Mouse (Mus musculus): ENCODE results near the gene Siah1b. TPM values are rescaled to one million over a fixed set of nuclear protein-coding genes. Genes with fewer than 3 reads are reported as not detected.

Gene Siah1b
- polyA plus RNA-seq, 1 experiment from 2014 or later: 38.1 TPM

DNA sequence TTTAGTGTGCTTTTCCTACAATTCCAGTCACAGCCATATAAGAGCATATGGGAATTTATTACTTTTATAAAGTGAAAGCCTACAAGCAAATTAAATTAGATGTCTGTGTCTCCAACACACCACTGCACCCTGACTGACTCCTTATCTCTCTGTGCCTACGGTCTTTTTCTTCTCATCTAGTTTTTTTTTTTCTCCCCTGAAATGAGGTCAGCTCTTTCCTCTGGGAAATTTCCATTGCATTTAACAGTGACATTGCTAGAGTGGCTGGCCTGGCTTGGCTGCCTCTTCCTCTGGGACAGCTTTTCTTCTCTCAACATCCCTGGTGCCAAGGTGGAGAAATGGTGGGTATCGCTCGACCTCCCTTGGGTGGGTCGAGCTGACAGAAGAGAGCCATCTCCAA is 12.3 kb upstream of the Siah1b start, which contains the start of gene Cltrn:
Gene Cltrn (plus strand): TSS at position 249 of the 400 bp plus-strand sequence.
- no peak within 1 kb of the TSS for H3K4me2 ChIP-seq
- no peak within 1 kb of the TSS for H3K9ac ChIP-seq (replicated peaks)
- 85% methylated on average over 4 of the region's 4 CpGs for WGBS
- H3K36me3 ChIP-seq: no peaks in the 10 kb centered on the region
- H3K27ac ChIP-seq: no peak within 1 kb of the TSS
- no peak within 1 kb of the TSS for H3K4me3 ChIP-seq (replicated peaks)
- peaks cover 39% of the 10 kb centered on the region for H3K27me3 ChIP-seq
- no peak for ATAC-seq (ENCODE audit: insufficient number of reproducible peaks, insufficient read depth, low FRiP score, low TSS enrichment, low read depth)
- H3K4me1 ChIP-seq (replicated peaks): no peaks in the 10 kb centered on the region
- H3K9me3 ChIP-seq: no peaks in the 10 kb centered on the region

DNA sequence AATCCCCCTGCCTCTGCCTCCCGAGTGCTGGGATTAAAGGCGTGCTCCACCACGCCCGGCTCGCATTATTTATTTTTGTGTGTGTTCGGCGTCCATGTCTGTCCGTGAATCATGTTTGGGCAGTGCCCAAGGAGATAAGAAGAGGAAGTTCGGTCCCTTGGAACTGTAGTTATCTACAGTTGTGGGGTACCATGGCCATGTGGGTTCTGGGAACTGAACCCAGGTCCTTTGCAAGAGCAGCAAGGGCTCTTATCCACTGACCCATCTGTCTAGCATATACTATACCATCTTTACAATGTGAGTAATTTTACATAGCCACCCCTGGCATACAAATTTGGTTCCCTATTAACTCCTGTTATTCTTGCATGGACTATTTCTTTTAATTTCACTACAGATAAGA is 5.7 kb upstream of the Siah1b start:
- Histone ChIP-seq H3K4me3 (replicated peaks) (no peak overlapping the region), H3K4me2 (no peak overlapping the region), H3K9ac (replicated peaks) (no peak overlapping the region), H3K27me3 (peaks cover 9% of the 10 kb centered on the region), H3K9me3 (no peaks in the 10 kb centered on the region), H3K36me3 (no peaks in the 10 kb centered on the region), H3K27ac (no peak overlapping the region), H3K4me1 (replicated peaks) (no peaks in the 10 kb centered on the region)
- WGBS: 90% methylated on average over 9 of the region's 9 CpGs
- ATAC-seq (ENCODE audit: insufficient number of reproducible peaks, insufficient read depth, low FRiP score, low TSS enrichment, low read depth): no peak

DNA sequence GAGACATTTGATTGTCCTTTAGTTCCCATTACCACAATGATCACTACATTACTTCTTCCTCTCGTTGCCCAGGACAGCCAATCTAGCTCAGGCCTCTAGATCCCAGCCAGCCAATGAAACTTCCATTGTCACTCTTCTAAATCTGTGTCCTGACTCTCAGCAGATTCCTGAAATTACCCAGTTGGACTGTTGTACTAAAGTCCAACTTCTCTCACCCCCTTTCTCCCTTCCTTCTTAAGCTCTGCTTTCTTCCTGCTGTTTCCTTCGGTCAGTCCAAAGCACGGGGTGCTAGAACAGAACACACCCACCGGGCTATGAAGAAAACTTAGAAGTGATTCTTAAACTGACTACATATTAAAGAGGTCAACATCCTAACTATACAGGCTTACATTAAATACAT is 7.3 kb downstream of the Siah1b start:
- WGBS: 91% methylated on average over 4 of the region's 4 CpGs
- ATAC-seq (ENCODE audit: insufficient number of reproducible peaks, insufficient read depth, low FRiP score, low TSS enrichment, low read depth): no peak

DNA sequence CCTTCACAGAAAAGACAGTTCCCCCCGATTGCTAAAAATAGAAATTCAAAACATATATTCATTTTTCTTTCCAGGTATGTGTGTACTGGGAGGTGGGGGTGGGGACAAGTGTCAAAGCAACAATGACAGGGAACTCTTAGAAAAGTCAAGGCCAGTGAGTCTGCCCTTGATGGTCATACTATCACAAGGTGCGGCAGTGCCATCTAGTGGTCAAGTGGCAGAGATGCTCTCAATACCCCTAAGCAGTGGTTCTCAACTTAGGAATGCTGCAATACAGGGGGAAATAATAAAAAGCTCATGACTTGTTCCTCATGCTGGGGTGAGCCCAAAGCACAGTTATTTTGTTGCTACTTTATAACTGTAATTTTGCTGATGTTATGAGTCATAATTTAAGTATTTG is 10.1 kb downstream of the Siah1b start:
- WGBS: 12% methylated on average over 2 of the region's 2 CpGs
- no peak for ATAC-seq (ENCODE audit: insufficient number of reproducible peaks, insufficient read depth, low FRiP score, low TSS enrichment, low read depth)
- no peak overlapping the region for H3K27ac ChIP-seq
- no peaks in the 10 kb centered on the region for H3K9me3 ChIP-seq
- no peak overlapping the region for H3K4me3 ChIP-seq (replicated peaks)
- peaks cover 1% of the 10 kb centered on the region; the same call in 1 of the 2 replicates for H3K36me3 ChIP-seq
- no peaks in the 10 kb centered on the region for H3K4me1 ChIP-seq (replicated peaks)
- H3K9ac ChIP-seq (replicated peaks): no peak overlapping the region
- no peak overlapping the region for H3K4me2 ChIP-seq
- peaks cover 17% of the 10 kb centered on the region for H3K27me3 ChIP-seq

More for the DNA sequence above, 7.3 kb downstream of the Siah1b start:
- Histone ChIP-seq H3K4me3 (replicated peaks) (no peak overlapping the region), H3K4me1 (replicated peaks) (no peaks in the 10 kb centered on the region), H3K9ac (replicated peaks) (no peak overlapping the region), H3K27me3 (no peaks in the 10 kb centered on the region), H3K27ac (no peak overlapping the region), H3K4me2 (no peak overlapping the region), H3K9me3 (no peaks in the 10 kb centered on the region), H3K36me3 (peaks cover 11% of the 10 kb centered on the region)

DNA sequence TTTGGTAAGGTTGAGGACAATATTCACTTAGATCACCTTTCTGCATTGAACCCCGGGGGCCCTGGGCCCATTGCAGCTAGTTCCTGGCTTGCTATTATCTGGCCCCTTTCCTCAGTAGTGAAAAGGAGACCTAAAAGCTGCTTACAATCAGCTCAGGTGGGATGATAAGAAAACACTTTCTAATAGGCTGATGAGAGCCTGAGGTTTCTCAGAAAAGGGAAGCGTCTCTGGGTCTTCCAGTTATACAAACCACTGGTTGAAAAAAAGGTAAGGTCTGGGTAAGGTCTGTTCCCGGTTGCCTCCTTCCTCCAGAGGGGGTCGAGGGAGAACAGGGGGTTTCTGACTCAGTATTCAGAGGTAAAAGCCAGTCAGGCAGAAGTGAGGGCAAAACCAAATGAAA is 17.2 kb downstream of the Siah1b start:
- 77% methylated on average over 4 of the region's 4 CpGs for WGBS
- Histone ChIP-seq H3K36me3 (no peaks in the 10 kb centered on the region), H3K9me3 (no peaks in the 10 kb centered on the region), H3K4me2 (no peak overlapping the region), H3K9ac (replicated peaks) (no peak overlapping the region), H3K27ac (no peak overlapping the region), H3K4me3 (replicated peaks) (no peak overlapping the region), H3K4me1 (replicated peaks) (no peaks in the 10 kb centered on the region), H3K27me3 (peaks cover 47% of the 10 kb centered on the region)
- ATAC-seq (ENCODE audit: insufficient number of reproducible peaks, insufficient read depth, low FRiP score, low TSS enrichment, low read depth): no peak

DNA sequence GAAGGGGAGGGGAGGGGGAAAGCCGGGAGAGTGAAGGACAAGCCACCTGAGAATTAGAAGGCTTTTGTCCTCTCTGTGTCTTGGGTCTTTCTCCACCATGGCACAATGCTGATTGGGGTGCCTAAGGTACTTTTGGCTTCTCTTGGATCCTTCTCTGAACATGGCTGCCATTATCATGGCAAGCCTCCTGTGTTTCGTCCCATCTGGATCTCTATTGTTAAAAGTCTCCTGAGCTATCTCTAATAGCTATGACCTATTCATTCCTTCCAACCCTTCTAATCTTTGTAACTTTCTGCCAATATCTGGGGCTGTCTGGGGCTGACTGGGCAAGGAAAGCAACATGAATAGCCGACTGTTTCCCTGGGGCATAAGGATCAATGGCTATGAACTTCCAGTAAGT is 17.8 kb downstream of the Siah1b start:
- no peak for ATAC-seq (ENCODE audit: insufficient number of reproducible peaks, insufficient read depth, low FRiP score, low TSS enrichment, low read depth)
- H3K27ac ChIP-seq: no peak overlapping the region
- H3K4me3 ChIP-seq (replicated peaks): no peak overlapping the region
- H3K27me3 ChIP-seq: peaks cover 47% of the 10 kb centered on the region
- H3K9me3 ChIP-seq: no peaks in the 10 kb centered on the region
- H3K9ac ChIP-seq (replicated peaks): no peak overlapping the region
- no peaks in the 10 kb centered on the region for H3K4me1 ChIP-seq (replicated peaks)
- no peaks in the 10 kb centered on the region for H3K36me3 ChIP-seq
- no peak overlapping the region for H3K4me2 ChIP-seq
- 84% methylated on average over 3 of the region's 3 CpGs for WGBS

DNA sequence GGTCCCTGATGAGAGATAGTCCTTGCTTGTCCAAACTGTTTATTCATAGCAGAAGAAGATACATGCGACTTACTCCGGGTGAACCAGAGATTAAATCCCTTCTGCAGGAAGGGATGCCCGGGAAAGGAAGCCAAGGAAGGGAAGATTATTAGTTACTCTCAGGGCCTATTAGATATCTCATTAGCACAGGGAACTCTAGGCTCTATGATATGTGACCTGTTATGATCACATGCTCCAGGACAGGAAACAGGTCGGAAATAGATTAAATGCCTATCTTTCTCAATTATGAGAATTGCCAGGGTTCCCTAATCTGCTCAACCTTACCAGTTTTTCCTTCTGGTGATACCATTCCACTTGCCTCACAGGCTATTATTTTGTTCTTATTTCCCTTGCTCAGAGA is 20.6 kb downstream of the Siah1b start:
- Histone ChIP-seq H3K4me1 (replicated peaks) (no peaks in the 10 kb centered on the region), H3K27ac (no peak overlapping the region), H3K27me3 (peaks cover 26% of the 10 kb centered on the region), H3K9me3 (no peaks in the 10 kb centered on the region), H3K4me3 (replicated peaks) (no peak overlapping the region), H3K36me3 (no peaks in the 10 kb centered on the region), H3K9ac (replicated peaks) (no peak overlapping the region), H3K4me2 (no peak overlapping the region)
- WGBS: 85% methylated on average over 4 of the region's 4 CpGs
- ATAC-seq (ENCODE audit: insufficient number of reproducible peaks, insufficient read depth, low FRiP score, low TSS enrichment, low read depth): no peak

DNA sequence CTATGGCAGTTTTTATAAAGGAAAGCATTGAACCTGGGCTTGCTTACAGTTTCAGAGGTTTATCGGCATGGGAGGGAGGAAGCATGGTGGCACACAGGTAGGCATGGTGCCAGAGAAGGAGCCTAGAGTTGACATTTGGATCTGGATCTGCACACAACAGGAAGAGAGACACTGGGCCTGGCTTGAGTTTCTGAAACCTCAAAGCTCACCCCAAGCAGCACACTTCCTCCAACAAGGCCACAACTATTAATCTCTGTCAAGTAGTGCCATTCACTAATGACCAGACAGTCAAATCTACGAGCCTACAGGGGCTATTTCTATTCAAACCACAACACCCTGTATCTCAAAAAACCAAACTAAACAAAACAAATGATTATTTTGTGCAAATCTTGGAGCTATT is 29.6 kb downstream of the Siah1b start:
- 60% methylated on average over 2 of the region's 2 CpGs for WGBS
- no peaks in the 10 kb centered on the region for H3K9me3 ChIP-seq
- no peak overlapping the region for H3K27ac ChIP-seq
- H3K27me3 ChIP-seq: peaks cover 28% of the 10 kb centered on the region
- no peak for ATAC-seq (ENCODE audit: insufficient number of reproducible peaks, insufficient read depth, low FRiP score, low TSS enrichment, low read depth)
- no peaks in the 10 kb centered on the region for H3K36me3 ChIP-seq
- no peaks in the 10 kb centered on the region for H3K4me1 ChIP-seq (replicated peaks)
- H3K4me3 ChIP-seq (replicated peaks): no peak overlapping the region
- no peak overlapping the region for H3K9ac ChIP-seq (replicated peaks)
- H3K4me2 ChIP-seq: no peak overlapping the region

DNA sequence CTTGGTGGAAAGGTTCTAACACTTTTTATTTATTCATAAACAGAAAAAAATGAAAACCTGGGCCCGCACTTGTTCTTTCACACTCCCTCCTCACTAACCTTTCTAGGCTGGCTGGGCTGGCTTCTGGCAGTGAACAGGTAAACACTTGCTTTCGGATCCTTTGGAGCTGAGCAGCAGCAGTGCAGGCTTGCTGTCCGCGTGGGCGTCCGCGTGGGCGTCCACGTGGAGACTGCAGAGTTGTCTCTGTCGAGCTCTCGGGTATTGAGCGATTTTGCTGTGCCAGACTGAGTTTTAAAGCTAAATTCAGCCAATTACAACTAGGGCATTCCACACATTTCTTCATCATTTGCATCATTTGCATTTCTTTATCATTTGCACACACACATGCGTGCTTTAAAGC is 34.2 kb downstream of the Siah1b start:
- no peak for ATAC-seq (ENCODE audit: insufficient number of reproducible peaks, insufficient read depth, low FRiP score, low TSS enrichment, low read depth)
- Histone ChIP-seq H3K27ac (no peak overlapping the region), H3K9ac (replicated peaks) (no peak overlapping the region), H3K36me3 (no peaks in the 10 kb centered on the region), H3K9me3 (no peaks in the 10 kb centered on the region), H3K27me3 (peaks cover 35% of the 10 kb centered on the region), H3K4me1 (replicated peaks) (no peaks in the 10 kb centered on the region), H3K4me2 (no peak overlapping the region), H3K4me3 (replicated peaks) (no peak overlapping the region)
- WGBS: 69% methylated on average over 13 of the region's 13 CpGs

DNA sequence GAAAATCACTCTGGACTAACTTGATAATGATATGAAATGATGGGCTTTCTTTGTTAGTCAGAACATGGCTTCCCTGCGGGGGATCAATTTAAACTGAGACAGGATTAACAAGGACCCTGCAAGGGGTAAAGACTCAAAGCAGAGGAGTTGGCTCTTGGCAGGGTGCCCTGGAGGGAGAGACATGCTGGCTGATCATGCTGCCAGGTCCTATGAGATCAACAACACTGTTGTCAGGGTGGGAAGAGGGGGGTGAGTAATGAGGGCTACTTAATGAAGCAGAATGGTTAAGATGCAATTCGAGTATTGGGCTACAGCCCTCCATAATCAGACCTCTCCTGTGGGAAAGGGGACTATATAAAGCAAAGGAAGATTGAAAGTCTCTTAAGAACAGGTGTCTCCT is 37.4 kb downstream of the Siah1b start:
- H3K9ac ChIP-seq (replicated peaks): no peak overlapping the region
- no peak overlapping the region for H3K4me2 ChIP-seq
- no peaks in the 10 kb centered on the region for H3K4me1 ChIP-seq (replicated peaks)
- H3K27ac ChIP-seq: no peak overlapping the region
- no peaks in the 10 kb centered on the region for H3K9me3 ChIP-seq
- H3K4me3 ChIP-seq (replicated peaks): no peak overlapping the region
- WGBS: 57% methylated on average over 2 of the region's 2 CpGs
- H3K36me3 ChIP-seq: no peaks in the 10 kb centered on the region
- no peak for ATAC-seq (ENCODE audit: insufficient number of reproducible peaks, insufficient read depth, low FRiP score, low TSS enrichment, low read depth)
- H3K27me3 ChIP-seq: peaks cover 22% of the 10 kb centered on the region

DNA sequence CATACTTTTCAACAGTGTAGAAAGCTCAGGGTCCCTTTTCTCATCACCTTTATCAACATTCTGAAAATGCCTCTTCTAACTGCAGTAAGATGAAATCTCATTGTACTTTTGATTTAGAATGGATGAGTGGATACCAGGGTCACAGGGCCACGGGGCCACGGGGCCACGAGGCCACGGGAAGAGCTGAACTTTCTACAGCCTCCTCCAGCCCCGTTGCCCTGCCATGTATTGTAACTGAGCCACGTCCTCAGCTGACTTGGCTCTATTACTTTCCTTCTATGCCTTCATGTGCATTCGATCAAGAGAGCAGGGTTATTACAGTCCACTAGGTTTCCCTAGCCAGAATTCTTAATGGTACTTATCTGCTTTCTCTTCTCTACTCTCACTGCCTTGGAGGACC is 40.4 kb downstream of the Siah1b start:
- 86% methylated on average over 7 of the region's 7 CpGs for WGBS
- no peak overlapping the region for H3K4me2 ChIP-seq
- no peak overlapping the region for H3K4me3 ChIP-seq (replicated peaks)
- no peak overlapping the region for H3K27ac ChIP-seq
- H3K9ac ChIP-seq (replicated peaks): no peak overlapping the region
- H3K4me1 ChIP-seq (replicated peaks): no peaks in the 10 kb centered on the region
- H3K27me3 ChIP-seq: peaks cover 17% of the 10 kb centered on the region
- ATAC-seq (ENCODE audit: insufficient number of reproducible peaks, insufficient read depth, low FRiP score, low TSS enrichment, low read depth): no peak
- H3K36me3 ChIP-seq: no peaks in the 10 kb centered on the region
- no peaks in the 10 kb centered on the region for H3K9me3 ChIP-seq

DNA sequence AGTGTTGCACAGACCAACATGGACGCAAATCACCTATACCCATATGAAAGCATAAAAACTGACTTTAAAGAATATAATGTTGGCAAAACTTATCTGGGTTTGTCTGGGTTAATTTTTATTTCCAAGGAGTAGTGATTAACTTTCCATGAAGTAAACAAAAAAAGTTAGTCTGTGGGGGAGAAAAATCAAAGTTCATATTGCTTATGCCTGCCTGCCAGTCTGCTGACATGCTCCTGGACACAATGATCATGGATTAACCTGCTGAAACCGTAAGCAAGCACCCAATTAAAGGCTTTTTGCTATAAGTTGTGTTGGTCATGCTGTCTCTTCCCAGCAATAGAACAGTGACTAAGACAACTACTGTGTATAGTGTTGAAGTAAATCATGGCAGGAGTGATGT is 40.9 kb downstream of the Siah1b start:
- Histone ChIP-seq H3K4me2 (no peak overlapping the region), H3K27me3 (peaks cover 17% of the 10 kb centered on the region), H3K4me3 (replicated peaks) (no peak overlapping the region), H3K9ac (replicated peaks) (no peak overlapping the region), H3K36me3 (no peaks in the 10 kb centered on the region), H3K9me3 (no peaks in the 10 kb centered on the region), H3K4me1 (replicated peaks) (no peaks in the 10 kb centered on the region), H3K27ac (no peak overlapping the region)
- WGBS: 83% methylated on average over 2 of the region's 2 CpGs
- no peak for ATAC-seq (ENCODE audit: insufficient number of reproducible peaks, insufficient read depth, low FRiP score, low TSS enrichment, low read depth)

All from limb, embryonic 12.5 days (tissue).